Mouse (Mus musculus) cerebellum, postnatal 14 days (tissue): ENCODE results near the gene Plxdc2.
A peak's percentile ranks its signal among the peaks of the same experiment; 100 is the strongest.

Source experiments
- DNase-seq, 2 experiments: peaks; one replicate each; pipeline ENCODE4 v3.0.0; 2021; ENCODE audit warnings: mixed read lengths in 2 of 2

The Plxdc2 gene

DNA sequence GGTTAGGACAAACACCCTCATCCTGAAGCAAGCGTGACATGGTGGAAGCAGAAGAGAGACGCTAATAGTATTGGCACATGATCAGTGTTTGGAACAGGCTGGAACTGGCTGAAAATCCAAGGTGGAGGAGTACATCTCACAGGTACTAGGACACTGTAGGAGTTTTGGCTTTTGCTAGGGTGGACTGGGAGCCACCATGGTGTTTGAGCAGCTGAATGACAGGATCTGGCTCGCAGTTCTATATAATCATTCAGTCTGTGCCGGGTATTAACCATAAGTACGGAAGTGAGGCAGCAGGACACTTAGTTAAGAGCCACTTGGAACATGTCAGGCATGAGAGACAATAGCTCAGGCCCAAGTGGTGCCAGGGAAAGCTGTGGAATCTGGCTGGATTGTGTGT lies 82.9 kb downstream of the Plxdc2 start:
- peak; percentile 54 to 80 for DNase-seq

- peak; percentile 58 to 79 for DNase-seq
These were observed 86.5 kb downstream of the Plxdc2 start for GRCm38 (mm10) chr2:16442643-16443042.

DNA sequence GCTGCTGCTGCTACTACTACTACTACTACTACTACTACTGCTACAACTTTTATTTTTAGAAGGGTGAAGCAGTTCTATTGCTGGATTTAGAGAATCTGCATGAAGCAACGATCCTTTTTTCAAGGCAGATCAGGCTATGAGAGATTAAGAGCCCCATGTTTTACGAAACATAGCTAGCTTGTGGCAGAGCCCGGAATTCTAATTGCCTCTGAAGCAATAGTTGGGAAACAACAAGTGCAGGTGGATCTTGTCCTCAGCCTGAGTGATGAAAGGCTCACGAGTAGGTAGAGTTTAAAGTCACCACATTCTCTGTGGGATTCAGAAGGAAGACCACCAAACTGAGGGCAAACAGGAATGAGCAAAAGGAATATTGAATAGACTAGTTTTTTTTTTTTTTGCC lies 91.8 kb downstream of the Plxdc2 start:
- no peak for DNase-seq

DNA sequence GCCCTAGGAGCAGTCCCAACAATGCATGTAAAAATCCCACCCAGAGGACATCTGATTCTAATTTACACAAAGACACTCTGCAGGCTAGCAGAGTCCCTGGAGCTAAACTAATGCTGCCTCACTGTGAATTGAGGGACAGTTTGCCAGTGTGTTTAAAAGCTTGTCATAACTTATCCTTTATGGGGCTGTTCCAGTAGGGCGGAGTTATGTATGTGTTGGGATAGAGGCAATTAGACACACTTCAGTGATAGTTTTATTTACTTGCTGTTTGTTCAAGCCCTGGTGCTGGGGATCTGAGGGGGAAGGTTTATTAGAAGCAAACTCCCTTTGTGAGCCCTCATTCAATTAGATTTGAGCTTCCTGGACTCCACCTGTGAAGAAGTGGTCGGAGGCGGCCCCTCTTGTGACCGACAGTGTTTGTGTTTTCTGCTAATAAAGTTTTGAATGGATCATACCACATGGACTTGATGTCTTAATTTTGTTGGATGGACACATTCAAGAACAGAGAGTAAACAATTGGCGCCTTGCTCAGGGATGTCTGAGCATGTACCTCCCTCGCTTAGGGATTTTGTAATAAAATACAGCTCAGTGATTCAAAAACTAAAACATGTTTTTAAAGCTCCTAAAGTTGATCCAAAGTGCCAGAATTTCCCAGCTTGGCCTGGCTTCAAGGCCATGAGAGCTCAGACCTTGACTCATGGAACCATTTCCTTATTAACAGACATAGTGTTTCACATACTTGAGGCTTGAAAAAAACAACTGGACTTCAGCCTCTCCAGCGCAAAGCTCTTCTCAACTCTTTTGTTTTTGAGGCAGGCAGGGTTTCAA lies 94.9 kb downstream of the Plxdc2 start:
- DNase-seq = no peak

- DNase-seq = no peak
These were observed 95.5 kb downstream of the Plxdc2 start for GRCm38 (mm10) chr2:16451666-16452009.

- peak in 1 of 2 experiments; percentile 20 for DNase-seq
These were observed 96.0 kb downstream of the Plxdc2 start for GRCm38 (mm10) chr2:16452080-16452479.

GRCm38 (mm10) chr2:16456264-16456780 lies 100.2 kb downstream of the Plxdc2 start:
- no peak for DNase-seq

DNA sequence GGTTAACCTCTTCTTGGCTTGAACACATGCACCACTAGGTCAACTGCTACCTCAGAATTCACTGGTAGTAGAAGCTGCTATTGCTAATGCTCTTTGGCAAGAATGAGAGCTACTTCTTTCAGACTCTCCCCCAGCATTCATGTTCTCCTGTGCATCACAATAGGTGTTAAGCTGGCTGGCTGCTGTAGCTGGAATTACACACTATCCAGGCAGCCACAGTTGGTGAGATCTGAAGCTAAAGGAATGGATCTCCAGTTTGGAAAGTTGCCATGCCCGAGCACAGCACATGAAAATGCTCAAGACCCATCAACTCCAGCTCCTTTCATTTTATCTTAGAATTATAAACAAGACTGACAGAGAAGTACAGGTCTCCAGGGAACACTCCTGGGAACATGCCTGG lies 103.4 kb downstream of the Plxdc2 start:
- peak; percentile 34 to 38 for DNase-seq

DNA sequence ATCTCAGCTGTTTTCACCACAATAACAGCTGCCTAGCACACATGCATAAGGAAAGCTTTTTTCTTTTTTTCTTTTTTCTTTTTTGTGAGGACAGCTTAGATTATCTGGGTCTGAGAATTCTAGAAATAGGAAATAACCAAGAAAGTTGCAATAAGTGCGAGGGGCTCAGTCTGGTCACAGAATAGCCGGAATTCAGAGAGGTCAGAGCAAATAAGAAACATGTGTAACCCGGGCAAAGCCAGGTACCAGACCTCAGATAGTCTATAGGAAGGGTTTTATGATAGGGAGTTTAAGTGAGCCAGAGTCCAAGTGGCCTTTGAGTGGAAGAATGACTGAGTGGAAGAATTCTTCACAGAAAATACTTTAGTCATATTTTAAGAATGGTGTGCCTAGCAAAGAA lies 114.0 kb downstream of the Plxdc2 start:
- DNase-seq = no peak

GRCm38 (mm10) chr2:16483943-16484342 lies 127.8 kb downstream of the Plxdc2 start:
- DNase-seq = peak; percentile 58 to 72

DNA sequence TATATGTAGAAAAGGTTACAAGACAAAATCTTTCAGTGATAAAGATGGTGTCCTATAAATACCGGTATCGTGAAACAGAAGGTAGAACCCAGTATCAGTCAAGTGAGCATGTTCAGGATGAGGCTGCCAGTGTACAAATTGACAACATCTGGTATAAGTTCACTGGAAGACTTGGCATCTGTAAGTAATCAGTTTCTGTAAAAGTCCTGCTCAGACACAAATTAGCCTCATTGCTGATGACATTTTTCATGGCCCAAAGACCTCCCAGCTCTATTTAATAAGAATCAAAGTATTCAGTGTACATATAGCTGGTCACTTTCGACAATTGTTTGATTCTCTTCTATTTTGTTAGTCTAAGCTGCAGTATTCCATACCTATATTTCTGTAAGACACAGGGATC lies 129.9 kb downstream of the Plxdc2 start:
- DNase-seq = no peak

GRCm38 (mm10) chr2:16491242-16491641 lies 135.1 kb downstream of the Plxdc2 start:
- no peak for DNase-seq

DNA sequence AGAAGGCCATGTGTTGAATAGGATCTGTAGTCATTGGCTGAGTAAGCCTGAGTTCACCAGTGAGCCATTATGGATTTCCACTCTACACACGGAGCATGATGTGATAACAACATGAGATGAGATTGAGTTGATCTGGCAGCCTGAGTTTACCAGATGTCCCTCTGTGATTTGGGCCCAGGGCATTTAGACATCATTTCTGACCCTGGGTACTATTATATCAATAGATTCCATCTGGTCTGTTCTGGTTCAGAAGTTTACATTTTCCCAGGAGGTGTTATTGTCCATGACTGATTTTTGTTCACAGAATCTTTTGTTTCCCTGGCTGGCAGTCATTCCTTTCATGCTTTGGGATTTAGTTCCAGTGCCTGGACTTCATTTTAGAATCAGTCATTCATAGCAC lies 146.7 kb downstream of the Plxdc2 start:
- DNase-seq = no peak

GRCm38 (mm10) chr2:16507540-16508230 lies 151.6 kb downstream of the Plxdc2 start:
- DNase-seq = no peak

DNA sequence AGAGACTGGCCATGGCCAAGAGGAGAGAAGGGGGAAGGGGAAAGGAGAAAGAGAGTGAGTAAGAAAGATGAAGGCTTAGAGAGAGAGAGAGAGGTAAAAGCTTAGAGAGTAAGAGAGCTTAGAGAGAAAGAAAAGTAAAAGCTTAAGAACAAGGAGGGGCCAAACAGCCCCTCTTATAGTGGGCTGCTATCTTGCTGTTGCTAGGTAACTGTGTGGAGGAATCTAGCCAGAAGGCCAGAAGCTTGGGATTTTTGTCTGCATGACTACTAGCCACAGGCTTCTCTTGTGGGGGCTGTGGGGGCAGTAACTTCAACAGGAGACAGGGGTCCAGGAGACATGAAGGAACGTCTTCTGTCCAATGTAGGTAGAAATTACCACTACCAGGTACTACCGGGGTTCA lies 162.0 kb downstream of the Plxdc2 start:
- DNase-seq = no peak

- no peak for DNase-seq
These were observed 167.3 kb downstream of the Plxdc2 start for GRCm38 (mm10) chr2:16523427-16523826.

GRCm38 (mm10) chr2:16532244-16532643 lies 176.1 kb downstream of the Plxdc2 start:
- DNase-seq = no peak

DNA sequence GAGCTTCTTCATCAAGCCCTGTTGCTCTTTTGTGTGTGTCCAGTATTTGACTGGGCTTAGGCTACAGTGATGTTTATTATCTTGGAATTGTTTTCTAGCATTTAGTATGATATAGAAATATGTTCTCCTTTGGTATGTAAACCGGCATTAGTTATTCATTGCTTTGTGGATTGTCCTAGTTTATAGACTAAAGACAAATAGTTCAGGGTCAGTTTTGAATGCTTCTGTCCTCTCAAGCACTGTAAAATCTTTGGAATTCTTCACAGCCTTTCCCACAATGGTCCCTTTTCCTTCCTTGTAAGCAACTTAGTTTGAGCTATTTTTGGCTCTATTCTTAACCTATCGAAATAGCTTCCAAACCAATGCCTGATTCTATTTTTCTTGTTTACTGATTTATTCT lies 178.5 kb downstream of the Plxdc2 start:
- no peak for DNase-seq

DNA sequence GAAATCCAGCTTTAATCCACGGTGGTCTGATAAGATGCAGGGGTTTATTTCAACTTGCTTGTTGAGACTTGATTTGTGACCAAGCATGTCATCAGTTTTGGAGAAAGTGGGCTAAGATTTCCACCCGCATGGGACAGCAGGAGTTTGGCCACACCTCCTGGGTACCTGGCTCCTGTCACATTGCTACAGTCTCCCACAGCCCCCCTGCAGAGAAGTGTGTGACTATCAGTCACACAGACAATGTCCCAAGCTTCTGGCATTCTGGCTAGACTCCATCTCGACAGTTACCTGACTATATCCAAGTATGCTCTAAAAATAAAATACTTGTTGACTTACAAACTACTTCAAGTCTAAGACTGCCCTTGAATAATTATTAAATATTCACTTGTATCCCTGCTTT lies 185.1 kb downstream of the Plxdc2 start:
- DNase-seq = peak; percentile 57 to 65

- no peak for DNase-seq
These were observed 189.1 kb downstream of the Plxdc2 start for GRCm38 (mm10) chr2:16545207-16545606.

GRCm38 (mm10) chr2:16559287-16559686 lies 203.2 kb downstream of the Plxdc2 start:
- DNase-seq = no peak

DNA sequence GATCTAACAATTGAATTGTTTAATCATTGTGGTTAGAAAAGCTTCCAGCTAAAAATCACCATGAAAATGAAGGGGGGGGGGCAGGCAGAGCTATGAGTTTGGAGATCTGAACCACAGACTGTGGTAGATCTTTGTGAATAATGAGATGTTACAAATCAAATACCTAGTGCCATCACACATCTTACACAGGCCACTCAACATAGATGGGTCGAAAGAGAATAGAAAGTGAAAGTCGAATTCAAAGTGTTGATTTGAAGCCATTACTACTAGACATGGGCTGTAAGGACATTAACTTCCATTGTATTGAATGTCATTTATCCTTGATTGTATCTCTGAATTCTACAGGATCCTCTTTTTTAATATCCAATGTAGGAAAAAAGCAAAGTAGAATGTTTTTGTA lies 212.2 kb downstream of the Plxdc2 start:
- DNase-seq = no peak

GRCm38 (mm10) chr2:16571169-16571751 lies 215.2 kb downstream of the Plxdc2 start:
- DNase-seq = no peak

GRCm38 (mm10) chr2:16576566-16576965 lies 220.5 kb downstream of the Plxdc2 start:
- DNase-seq = no peak
